Mouse (Mus musculus): Measurements from ENCODE around the gene Zfx. TPM values are rescaled to one million over a fixed set of nuclear protein-coding genes. Genes with fewer than 3 reads are reported as not detected.

The Zfx gene
- polyA plus RNA-seq, 1 experiment from 2014 or later, result 40.1 TPM

DNA sequence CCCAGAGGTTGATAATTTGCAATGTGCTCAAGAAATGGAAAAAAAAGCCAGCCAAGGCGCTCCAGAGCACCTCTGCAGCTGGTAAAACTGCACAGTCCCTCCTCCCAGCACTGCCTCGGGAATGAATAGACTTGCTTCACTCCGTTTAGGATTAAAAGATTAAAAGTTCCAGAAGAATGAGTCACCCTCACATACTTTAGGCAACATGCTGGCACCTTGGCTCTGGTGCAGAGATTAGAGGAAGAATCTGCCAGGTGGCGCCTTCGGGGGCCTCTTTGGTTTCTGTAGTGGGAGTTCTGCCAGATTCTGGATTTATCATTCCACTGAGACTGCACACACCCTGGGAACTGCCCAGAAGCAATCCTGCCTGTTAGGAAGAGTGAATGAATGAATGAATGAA is 75.5 kb downstream of the Zfx start:
- Histone ChIP-seq H3K4me2 (replicated peaks; ENCODE audit: low read depth, low read length) (no peak overlapping the region), H3K36me3 (ENCODE audit: control insufficient read depth, insufficient read depth, low read length) (no peaks in the 10 kb centered on the region), H3K27me3 (ENCODE audit: control insufficient read depth, insufficient read depth, low read length) (no peaks in the 10 kb centered on the region), H3K4me1 (ENCODE audit: control insufficient read depth, insufficient read depth, low read length) (no peaks in the 10 kb centered on the region), H3K27ac (ENCODE audit: low read length) (no peak overlapping the region), H3K4me3 (ENCODE audit: low read depth, low read length) (no peak overlapping the region), H3K9me3 (ENCODE audit: control insufficient read depth, low read depth, low read length) (no peaks in the 10 kb centered on the region), H3K9ac (replicated peaks; ENCODE audit: low read depth, low read length) (no peak overlapping the region)
- 41% methylated on average over 5 of the region's 5 CpGs for WGBS
- ATAC-seq (ENCODE audit: insufficient number of reproducible peaks, insufficient read depth, low FRiP score, low read depth), result no peak

DNA sequence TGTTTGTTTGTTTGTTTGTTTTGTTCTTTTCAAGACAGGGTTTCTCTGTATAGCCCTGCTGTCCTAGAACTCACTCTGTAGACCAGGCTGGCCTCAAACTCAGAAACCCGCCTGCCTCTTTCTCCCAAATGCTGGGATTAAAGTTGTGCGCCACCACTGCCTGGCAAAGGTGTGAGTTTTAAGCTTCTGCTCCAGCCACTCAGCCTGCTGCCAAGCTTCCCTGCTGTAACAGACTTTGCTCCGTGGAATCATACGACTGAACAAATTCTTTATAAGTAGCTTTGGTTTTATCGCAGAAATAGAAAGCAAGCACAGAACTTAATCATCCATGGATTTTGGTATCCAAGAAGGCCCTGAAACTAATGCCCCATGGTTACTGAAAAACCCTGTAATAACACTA is 76.1 kb downstream of the Zfx start:
- Histone ChIP-seq H3K27me3 (ENCODE audit: control insufficient read depth, insufficient read depth, low read length) (no peaks in the 10 kb centered on the region), H3K36me3 (ENCODE audit: control insufficient read depth, insufficient read depth, low read length) (no peaks in the 10 kb centered on the region), H3K4me2 (replicated peaks; ENCODE audit: low read depth, low read length) (no peak overlapping the region), H3K9ac (replicated peaks; ENCODE audit: low read depth, low read length) (no peak overlapping the region), H3K9me3 (ENCODE audit: control insufficient read depth, low read depth, low read length) (no peaks in the 10 kb centered on the region), H3K4me3 (ENCODE audit: low read depth, low read length) (no peak overlapping the region), H3K27ac (ENCODE audit: low read length) (no peak overlapping the region), H3K4me1 (ENCODE audit: control insufficient read depth, insufficient read depth, low read length) (no peaks in the 10 kb centered on the region)
- no peak for ATAC-seq (ENCODE audit: insufficient number of reproducible peaks, insufficient read depth, low FRiP score, low read depth)
- 82% methylated on average over 5 of the region's 5 CpGs for WGBS

DNA sequence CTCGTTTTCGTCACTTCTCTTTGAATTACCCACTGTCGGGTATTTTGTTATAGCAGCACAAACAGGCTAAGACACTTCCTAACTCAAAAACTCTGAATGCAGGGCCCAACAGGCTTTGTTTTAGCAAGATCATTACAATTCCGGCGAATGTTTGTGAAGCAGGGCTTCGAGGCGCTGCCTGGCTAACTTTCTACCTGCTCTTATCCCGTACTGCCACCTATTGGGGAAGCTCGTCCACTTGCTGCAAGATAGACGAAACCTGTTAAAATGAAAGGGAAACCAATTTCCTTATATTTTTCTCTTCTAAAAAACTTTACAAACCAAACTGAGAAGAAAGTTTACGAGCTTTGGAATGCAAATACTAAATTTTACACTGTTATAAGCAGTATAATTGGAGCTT is 90.6 kb downstream of the Zfx start:
- Histone ChIP-seq H3K4me2 (replicated peaks; ENCODE audit: low read depth, low read length) (no peak overlapping the region), H3K4me1 (ENCODE audit: control insufficient read depth, insufficient read depth, low read length) (no peaks in the 10 kb centered on the region), H3K9me3 (ENCODE audit: control insufficient read depth, low read depth, low read length) (no peaks in the 10 kb centered on the region), H3K4me3 (ENCODE audit: low read depth, low read length) (no peak overlapping the region), H3K27me3 (ENCODE audit: control insufficient read depth, insufficient read depth, low read length) (no peaks in the 10 kb centered on the region), H3K27ac (ENCODE audit: low read length) (no peak overlapping the region), H3K9ac (replicated peaks; ENCODE audit: low read depth, low read length) (no peak overlapping the region), H3K36me3 (ENCODE audit: control insufficient read depth, insufficient read depth, low read length) (no peaks in the 10 kb centered on the region)
- WGBS, result 33% methylated on average over 11 of the region's 11 CpGs
- ATAC-seq (ENCODE audit: insufficient number of reproducible peaks, insufficient read depth, low FRiP score, low read depth), result no peak

DNA sequence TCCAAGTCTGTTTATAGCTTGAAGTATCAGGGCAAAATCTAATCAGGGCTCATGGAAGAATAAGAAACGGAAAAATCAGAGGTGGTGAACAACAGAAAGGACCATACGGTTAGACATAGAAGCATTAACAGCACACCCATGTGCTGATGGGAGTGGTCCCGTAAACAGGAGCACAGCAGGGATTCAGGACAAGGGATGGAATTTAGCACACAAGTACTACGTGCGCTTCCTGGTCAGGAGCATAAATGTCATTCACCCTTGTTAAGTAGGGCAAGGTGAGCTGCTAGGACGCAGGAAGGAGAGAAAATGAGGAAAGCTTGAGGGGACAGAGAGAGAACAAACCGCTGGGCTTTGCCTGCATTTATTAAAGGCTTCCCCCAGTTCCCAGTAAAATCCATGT is 93.4 kb downstream of the Zfx start:
- Histone ChIP-seq H3K36me3 (ENCODE audit: control insufficient read depth, insufficient read depth, low read length) (no peaks in the 10 kb centered on the region), H3K27ac (ENCODE audit: low read length) (no peak overlapping the region), H3K4me2 (replicated peaks; ENCODE audit: low read depth, low read length) (no peak overlapping the region), H3K4me1 (ENCODE audit: control insufficient read depth, insufficient read depth, low read length) (no peaks in the 10 kb centered on the region), H3K9me3 (ENCODE audit: control insufficient read depth, low read depth, low read length) (no peaks in the 10 kb centered on the region), H3K9ac (replicated peaks; ENCODE audit: low read depth, low read length) (no peak overlapping the region), H3K27me3 (ENCODE audit: control insufficient read depth, insufficient read depth, low read length) (no peaks in the 10 kb centered on the region), H3K4me3 (ENCODE audit: low read depth, low read length) (no peak overlapping the region)
- 69% methylated on average over 7 of the region's 7 CpGs for WGBS
- ATAC-seq (ENCODE audit: insufficient number of reproducible peaks, insufficient read depth, low FRiP score, low read depth), result no peak

Other genes with a start within 250 kb of the Zfx start
- 0.17 TPM in 1 of 2 replicates, not detected in the other for gene AU015836, start 155.0 kb downstream of the Zfx start, polyA plus RNA-seq (2014; fragmentation: Nextera tagmentation; extraction: Ambion mirVana)
- 74.1 and 103 TPM in 2 replicates for gene Eif2s3x, start 89.2 kb upstream of the Zfx start, polyA plus RNA-seq (2014; fragmentation: Nextera tagmentation; extraction: Ambion mirVana)
- gene Klhl15, start 110.9 kb upstream of the Zfx start, polyA plus RNA-seq (2014; fragmentation: Nextera tagmentation; extraction: Ambion mirVana), result 11.7 and 11.9 TPM in 2 replicates
- gene Fam90a1b, start 243.1 kb upstream of the Zfx start, polyA plus RNA-seq (2014; fragmentation: Nextera tagmentation; extraction: Ambion mirVana), result 0.13 and 0.18 TPM in 2 replicates
- 75.0 and 77.3 TPM in 2 replicates for gene Apoo, start 243.4 kb upstream of the Zfx start, polyA plus RNA-seq (2014; fragmentation: Nextera tagmentation; extraction: Ambion mirVana)

All from stomach, embryonic 14.5 days (tissue).